Mouse (Mus musculus) liver, adult 2 months (tissue): ENCODE data around the gene Mfsd4b1.

Source experiments
- CTCF ChIP-seq: fragments of 200-500 bp; IDR thresholded peaks from 2 replicates; pipeline ENCODE4 v1.5.1; 2011; ENCODE audit warnings: low read depth, low read length, control low read depth
- POLR2A ChIP-seq: fragments of 200-500 bp; IDR thresholded peaks from 2 replicates; pipeline ENCODE4 v1.6.1; 2011; ENCODE audit warnings: low read length, control low read depth; ENCODE audit not compliant: insufficient read depth; ENCODE audit errors: extremely low read depth

DNA sequence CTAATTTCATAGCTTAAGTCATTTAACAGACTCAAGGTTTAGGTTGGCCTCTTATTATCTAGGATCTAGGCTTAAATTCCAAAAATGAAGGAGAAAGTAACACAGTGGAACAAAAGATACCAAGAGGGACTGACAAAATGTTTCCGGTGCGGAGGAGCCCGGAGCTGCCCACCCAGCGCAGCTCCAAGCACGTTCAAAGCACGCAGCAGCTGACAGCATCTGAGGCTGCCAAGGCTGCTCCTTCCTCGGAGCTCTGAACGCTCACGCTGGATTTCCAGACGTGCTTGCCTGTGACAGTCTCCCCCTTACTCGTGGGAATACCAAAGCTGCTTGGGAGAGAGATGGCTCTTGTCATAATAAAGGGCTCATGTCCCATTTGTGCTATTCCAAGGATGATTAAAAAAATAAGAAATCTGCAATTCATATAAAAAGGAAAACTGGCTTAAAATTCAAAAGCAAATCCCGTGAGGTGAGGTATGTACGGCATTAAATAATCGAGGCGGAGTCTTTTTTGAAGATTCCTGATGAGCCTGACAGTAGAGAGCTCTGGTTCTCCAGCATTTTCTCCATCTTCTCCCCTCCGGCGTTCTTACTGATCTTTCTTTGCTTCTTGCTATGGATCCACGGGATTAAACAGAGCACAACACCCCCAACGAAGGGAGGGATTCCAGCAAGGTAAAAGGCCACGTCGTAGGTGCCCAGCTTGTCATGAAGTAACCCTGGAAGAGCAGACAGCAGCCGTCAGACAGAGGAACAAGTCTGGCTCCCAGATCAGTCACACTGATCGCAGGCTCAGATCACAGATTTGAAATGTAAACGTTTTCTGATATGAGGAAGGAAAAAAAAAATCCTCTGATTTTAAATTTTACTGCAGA lies 11.9 kb upstream of the Mfsd4b1 start:
- TF ChIP-seq CTCF, result no peak
- TF ChIP-seq POLR2A, result no peak
